Mouse (Mus musculus): ENCODE measurements around the gene Npr1. TPM values are rescaled to one million over a fixed set of nuclear protein-coding genes. Genes with fewer than 3 reads are reported as not detected.
A peak's percentile ranks its signal among the peaks of the same experiment; 100 is the strongest.

The Npr1 gene
- total RNA-seq (2015; ENCODE audit: low replicate concordance) = not detected in 2 replicates
- total RNA-seq (2017; ENCODE audit: low replicate concordance) = 0.84 TPM in 1 of 2 replicates, not detected in the other

- ATAC-seq (replicated peaks; ENCODE audit: low FRiP score, poor library complexity, severe bottlenecking) = no peak
Observed at GRCm38 (mm10) chr3:90465686-90466310, at the start of gene Npr1. Gene Npr1, minus strand, starts transcription at chr3:90465866.

- peak; percentile 12; the same call in 1 of the 2 replicates for ATAC-seq (replicated peaks; ENCODE audit: low FRiP score, poor library complexity, severe bottlenecking)
Observed at GRCm38 (mm10) chr3:90515242-90515641, 49.6 kb upstream of the Npr1 start.

- peak; percentile 90 for ATAC-seq (replicated peaks; ENCODE audit: low FRiP score, poor library complexity, severe bottlenecking)
Observed at GRCm38 (mm10) chr3:90514691-90515090, 49.0 kb upstream of the Npr1 start.

DNA sequence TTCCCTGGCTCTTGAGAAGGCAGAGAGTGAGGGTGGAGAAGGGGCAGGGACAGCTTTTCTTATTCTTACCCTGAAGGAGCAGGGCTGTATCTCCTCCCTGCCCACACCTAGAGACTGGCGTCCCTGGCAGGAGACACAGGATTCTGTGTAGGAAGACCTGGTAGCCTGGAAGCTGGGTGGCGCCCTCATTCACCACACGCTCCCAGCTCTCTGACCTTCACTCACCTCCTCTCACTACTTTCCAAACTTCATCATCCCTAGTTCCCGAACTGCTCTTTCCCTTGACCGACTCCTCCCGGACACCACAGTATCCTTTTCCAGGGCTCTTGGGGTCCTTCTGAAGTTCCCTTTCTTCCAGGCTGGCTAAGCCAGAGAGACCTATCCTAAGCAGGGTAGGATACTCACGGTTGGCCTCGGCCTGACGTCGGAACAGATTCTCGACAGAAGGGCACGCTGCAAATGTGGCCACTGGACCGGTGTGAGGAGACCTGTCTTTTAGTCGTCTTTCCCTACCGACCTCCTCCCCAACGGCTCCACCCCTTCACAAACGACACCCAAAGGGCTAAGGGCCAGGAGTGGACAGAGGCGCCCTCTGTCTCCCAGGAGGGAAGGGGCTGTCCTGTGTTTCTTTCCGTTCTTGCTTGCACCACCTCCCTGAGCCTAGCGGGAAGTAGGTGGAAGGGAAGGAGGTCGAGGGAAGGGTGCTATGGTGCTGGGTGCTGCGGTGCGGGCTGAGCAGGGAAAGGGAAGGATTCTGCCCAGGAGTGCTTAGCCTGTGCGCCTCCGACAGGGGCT is 48.3 kb upstream of the Npr1 start, which contains the start of the genes S100a1 and S100a13:
TSS of gene S100a1 (minus strand) at position 597 of the 795 bp plus-strand sequence.
TSS of gene S100a13 (plus strand) at position 640 of the 795 bp plus-strand sequence.
- ATAC-seq (replicated peaks; ENCODE audit: low FRiP score, poor library complexity, severe bottlenecking) = peak; percentile 47

DNA sequence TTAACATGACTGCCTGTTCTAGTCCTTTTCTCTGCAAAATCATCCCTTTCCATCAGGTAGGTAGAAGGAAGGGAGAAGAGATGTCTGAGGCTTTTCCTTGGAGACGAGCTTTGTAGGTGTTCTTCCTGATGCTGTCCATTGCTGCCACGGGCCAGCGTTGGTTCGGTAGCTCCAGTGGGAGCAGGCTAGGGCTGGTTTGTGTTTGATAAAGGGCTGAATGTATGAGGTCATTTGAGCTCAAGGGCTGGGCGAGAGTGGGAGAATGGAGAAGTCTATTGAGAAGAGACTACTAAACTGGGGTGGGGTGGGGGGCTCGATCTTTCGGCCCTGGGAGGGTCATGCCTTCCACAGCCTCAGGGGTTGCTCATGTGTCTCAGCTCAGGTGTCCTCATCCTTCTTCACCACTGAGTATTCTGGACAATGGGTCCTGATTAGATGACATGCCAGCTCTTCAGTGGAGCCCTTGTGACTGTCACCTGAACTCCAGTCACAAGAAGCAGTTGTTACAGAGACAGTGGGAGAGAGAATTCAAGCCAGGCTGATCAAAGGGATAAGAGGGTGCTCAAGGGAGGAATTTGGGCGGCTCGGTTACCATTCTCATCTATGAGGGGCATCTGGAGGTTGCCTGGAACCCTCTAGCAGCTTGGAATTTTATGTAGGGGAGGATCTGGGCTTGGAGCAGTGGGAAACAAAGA is 47.4 kb upstream of the Npr1 start:
- ATAC-seq (replicated peaks; ENCODE audit: low FRiP score, poor library complexity, severe bottlenecking) = no peak

DNA sequence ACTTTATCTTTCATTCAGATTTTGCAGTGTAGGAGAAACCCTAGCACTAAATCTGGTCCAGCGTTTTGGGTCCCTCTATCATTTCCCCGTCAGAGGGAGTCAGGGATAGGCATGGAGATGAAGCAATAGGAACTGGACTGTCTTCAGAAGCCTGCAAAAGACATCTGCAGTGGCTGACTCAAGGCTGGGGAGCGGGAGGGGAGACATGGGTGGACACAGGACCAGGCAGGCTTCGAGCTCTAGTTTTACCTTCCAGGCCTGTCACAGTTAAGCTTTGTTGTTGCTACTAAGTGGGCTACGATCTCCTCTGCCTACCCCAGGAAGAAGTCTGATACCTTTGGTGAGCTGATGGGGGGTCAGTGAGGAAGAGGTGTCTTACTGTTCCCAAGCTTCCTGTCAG is 46.6 kb upstream of the Npr1 start:
- no peak for ATAC-seq (replicated peaks; ENCODE audit: low FRiP score, poor library complexity, severe bottlenecking)

GRCm38 (mm10) chr3:90509747-90510123 is 44.1 kb upstream of the Npr1 start:
- peak; percentile 11 for ATAC-seq (replicated peaks; ENCODE audit: low FRiP score, poor library complexity, severe bottlenecking)

DNA sequence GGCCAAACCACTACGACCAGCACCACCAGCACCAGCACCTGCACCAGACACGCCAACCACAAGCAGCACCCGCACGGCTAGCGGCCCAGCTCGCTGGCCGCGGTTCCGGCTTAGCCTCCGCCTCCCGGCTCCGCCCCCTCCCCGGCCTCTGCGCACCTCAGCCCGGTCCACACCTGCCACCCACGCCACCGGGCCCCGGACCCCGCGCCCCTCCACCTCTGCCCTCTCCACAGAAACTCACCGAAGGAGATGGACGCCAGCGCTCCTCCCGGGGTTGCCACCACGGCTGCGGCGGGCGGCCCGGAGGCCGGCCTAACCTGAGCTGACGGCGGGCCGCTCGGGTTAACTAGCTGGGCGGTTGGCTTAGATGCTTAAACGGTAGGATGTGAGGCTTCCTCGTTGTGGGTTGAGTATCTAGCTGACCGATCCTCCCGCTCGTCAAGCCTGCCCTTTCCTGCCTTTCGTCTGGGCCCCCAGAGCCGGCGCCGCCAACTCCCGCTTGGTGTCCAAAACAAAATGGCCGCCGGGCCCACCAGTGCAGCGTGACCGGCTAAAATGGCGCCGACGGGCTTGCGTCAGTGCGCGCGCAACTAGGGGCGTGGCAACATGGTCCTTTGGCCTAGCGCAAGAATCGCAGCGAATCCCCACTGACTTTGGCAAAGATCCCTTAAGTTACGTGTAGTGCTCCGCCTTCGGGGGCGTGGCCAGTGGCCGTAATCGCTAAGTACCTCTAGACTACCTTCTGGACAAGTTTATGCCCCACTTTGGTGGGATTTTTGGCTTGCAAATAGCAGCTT is 43.5 kb upstream of the Npr1 start, which contains the start of gene Chtop:
TSS of gene Chtop (minus strand) at position 549 of the 797 bp plus-strand sequence.
- peak; percentile 89 for ATAC-seq (replicated peaks; ENCODE audit: low FRiP score, poor library complexity, severe bottlenecking)

- ATAC-seq (replicated peaks; ENCODE audit: low FRiP score, poor library complexity, severe bottlenecking) = no peak; the same call in 1 of the 2 replicates
Observed at GRCm38 (mm10) chr3:90508287-90508949, 42.8 kb upstream of the Npr1 start.

DNA sequence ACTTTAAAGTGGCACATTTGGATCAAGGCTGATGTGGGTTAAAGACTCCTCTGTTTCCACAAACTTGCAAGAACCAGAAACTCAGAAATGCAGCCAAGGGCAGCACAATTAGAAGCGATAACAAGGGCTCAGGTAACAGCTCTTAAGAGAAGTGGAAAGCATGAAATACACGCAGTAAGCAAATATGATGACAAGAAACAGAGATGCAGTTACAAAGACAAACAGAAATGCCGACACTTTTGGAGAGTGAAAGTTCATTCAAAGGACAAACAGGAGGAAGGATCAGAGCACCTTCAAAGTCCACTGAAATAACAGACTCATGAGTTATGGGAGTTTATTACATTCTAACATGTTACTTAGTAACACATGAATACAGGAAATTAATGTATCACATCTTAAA is 40.7 kb upstream of the Npr1 start:
- ATAC-seq (replicated peaks; ENCODE audit: low FRiP score, poor library complexity, severe bottlenecking) = no peak

GRCm38 (mm10) chr3:90505216-90505615 is 39.5 kb upstream of the Npr1 start:
- no peak for ATAC-seq (replicated peaks; ENCODE audit: low FRiP score, poor library complexity, severe bottlenecking)

GRCm38 (mm10) chr3:90503444-90503843 is 37.8 kb upstream of the Npr1 start:
- no peak for ATAC-seq (replicated peaks; ENCODE audit: low FRiP score, poor library complexity, severe bottlenecking)

DNA sequence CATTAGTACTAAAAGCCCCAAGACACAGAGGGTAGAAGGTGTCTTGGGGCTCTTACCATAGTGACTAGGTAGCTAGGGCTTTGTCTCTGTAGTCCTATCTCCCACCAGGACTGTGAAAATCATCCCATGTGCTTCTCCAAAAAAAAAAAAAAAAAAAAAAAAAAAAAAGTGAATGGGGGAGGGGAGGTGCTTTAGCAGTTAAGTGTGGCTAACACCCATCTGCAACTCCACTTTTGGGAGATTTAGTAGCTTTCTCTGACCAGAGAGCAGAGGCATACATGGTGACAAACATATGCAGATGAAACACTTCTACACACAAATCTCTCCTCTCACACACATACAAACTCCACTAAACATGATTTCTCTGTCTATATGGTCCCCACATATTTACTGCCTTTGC is 31.9 kb upstream of the Npr1 start:
- ATAC-seq (replicated peaks; ENCODE audit: low FRiP score, poor library complexity, severe bottlenecking) = no peak

GRCm38 (mm10) chr3:90495850-90496525 is 30.3 kb upstream of the Npr1 start:
- no peak for ATAC-seq (replicated peaks; ENCODE audit: low FRiP score, poor library complexity, severe bottlenecking)

DNA sequence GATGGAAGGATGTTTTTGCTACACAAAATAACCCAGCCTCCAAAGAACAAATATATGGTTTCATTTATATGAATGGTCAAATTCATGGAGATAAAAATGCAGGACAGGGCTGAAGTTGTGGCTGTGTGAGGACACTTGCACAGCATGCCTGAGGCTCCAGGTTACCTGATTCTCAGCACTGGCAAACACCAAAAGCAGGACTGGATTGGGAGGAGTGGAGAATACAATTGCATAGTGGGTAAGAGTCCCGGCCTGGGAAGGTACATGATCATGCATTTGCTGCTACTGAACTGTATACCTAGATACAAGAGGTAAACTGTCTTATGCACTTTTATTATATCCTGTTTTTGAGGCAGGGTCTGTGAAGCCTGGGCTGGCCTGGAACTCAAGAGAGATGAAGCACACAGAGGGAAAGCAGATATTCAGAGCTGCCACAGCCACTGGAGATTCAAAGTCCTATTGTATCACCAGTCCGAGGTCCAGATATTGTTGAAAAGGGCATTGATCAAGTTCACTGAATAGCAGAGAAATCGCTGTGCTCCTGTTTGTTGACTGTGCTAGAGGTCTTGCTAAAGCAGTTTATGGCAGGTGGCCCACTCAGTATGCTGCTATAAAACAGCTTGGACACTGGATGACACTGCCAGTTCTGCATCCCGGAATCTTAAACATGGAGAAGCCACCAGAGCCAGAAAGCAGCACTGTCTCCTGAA is 28.3 kb upstream of the Npr1 start:
- no peak for ATAC-seq (replicated peaks; ENCODE audit: low FRiP score, poor library complexity, severe bottlenecking)

GRCm38 (mm10) chr3:90491350-90491749 is 25.7 kb upstream of the Npr1 start:
- peak; percentile 31 for ATAC-seq (replicated peaks; ENCODE audit: low FRiP score, poor library complexity, severe bottlenecking)

DNA sequence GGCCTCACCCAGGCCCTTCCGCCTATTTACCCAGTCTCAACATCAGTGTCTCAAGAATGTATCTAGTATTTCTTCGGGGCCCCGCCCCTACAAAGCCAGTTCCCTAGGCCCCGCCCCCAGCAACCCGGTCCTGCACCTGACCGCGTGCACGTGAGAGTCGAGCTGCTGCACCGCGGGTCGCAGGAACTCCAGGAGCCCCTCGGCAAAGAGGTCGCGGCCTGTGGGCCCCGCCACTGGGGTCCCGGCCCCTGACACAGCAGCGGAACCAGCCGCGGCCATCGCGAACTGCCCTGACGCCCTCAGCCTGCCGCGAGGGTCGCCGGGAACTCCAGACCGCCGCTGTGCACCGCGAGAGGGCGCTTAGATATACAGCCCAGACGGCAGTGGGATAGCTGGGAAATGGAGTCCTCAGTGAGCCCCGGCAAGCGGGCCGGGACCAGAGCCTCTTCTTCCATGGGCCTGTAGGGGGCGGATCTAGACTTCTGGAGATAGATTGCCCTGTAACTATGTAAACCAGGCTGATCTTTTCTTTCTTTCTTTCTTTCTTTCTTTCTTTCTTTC is 25.1 kb upstream of the Npr1 start, which contains the start of gene Snapin:
TSS of gene Snapin (minus strand) at position 338 of the 561 bp plus-strand sequence.
- ATAC-seq (replicated peaks; ENCODE audit: low FRiP score, poor library complexity, severe bottlenecking) = peak; percentile 98

All from erythroblast, adult 5-6 weeks (primary cell).